In genomic region chr5:65831917-65832618, GRCm38 (mm10) we compare ENCODE assay signal across 17 mouse cellular contexts. TPM values are rescaled to one million over a fixed set of nuclear protein-coding genes. Genes with fewer than 3 reads are reported as not detected.
DNase-seq lines count a peak whose midpoint lies in the region; ATAC-seq and TF ChIP-seq lines count a peak whose summit lies in the region.
"Had no signal": no experiment of that assay in that cellular context is flagged by ENCODE, and none has a peak within 500 bp of the region (broad histone marks: within the 10 kb centered on the region; RNA-seq: fewer than 3 reads in every experiment).

No protein-coding gene starts in this region.

- H3K4me2 ChIP-seq in liver, postnatal 0 days (ENCODE audit: low read depth, low read length), result no peak overlapping the region
- no peak overlapping the region for H3K4me2 ChIP-seq in liver, embryonic 11.5 days
- H3K4me2 ChIP-seq: embryonic facial prominence, embryonic 12.5 days; kidney, embryonic 15.5 days; limb, embryonic 13.5 days; lung, embryonic 14.5 days; midbrain, embryonic 13.5 days; neural tube, embryonic 12.5 days had no signal

- no peaks in the 10 kb centered on the region for H3K27me3 ChIP-seq in liver, postnatal 0 days (ENCODE audit: insufficient read depth, low read length)
- no peaks in the 10 kb centered on the region for H3K27me3 ChIP-seq in liver, embryonic 11.5 days (replicated peaks; ENCODE audit: control insufficient read depth, insufficient read depth, low read length)
- H3K27me3 ChIP-seq: embryonic facial prominence, embryonic 12.5 days; kidney, embryonic 15.5 days; limb, embryonic 13.5 days; midbrain, embryonic 13.5 days; neural tube, embryonic 12.5 days had no signal

- DNase-seq in gastrocnemius, adult 2 months, result no peak
- no peak for DNase-seq in gastrocnemius, postnatal 36 days
- DNase-seq in liver, postnatal 0 days, result no peak
- DNase-seq in liver, embryonic 11.5 days (ENCODE audit: low spot score), result no peak
- peak; percentile 35 for DNase-seq in naive thymus-derived CD4-positive, alpha-beta T cell, adult 2 months (ENCODE audit: low read depth)
- DNase-seq in urinary bladder, postnatal 10 days (ENCODE audit: low spot score), result no peak
- no peak for DNase-seq in adrenal gland, adult 8-10 months
- DNase-seq: cerebellum, adult 11 months; cerebellum, postnatal 36 days; lung, embryonic 14.5 days; thymus, adult 18-20 months had no signal

- H3K4me3 ChIP-seq in gastrocnemius, adult 2 months, result no peak overlapping the region
- H3K4me3 ChIP-seq in liver, postnatal 0 days (ENCODE audit: low read depth, low read length), result no peak overlapping the region
- no peak overlapping the region for H3K4me3 ChIP-seq in liver, embryonic 11.5 days (ENCODE audit: low read depth, low read length)
- H3K4me3 ChIP-seq: embryonic facial prominence, embryonic 12.5 days; kidney, embryonic 15.5 days; limb, embryonic 13.5 days; midbrain, embryonic 13.5 days; neural tube, embryonic 12.5 days had no signal

- 50% methylated on average over 11 of the region's 11 CpGs for WGBS in liver, postnatal 0 days (ENCODE audit: insufficient replicate concordance)
- WGBS in liver, embryonic 11.5 days, result 76% methylated on average over 11 of the region's 11 CpGs

- 0 out of 2 replicates have a peak, but pooled peaks have one; percentile 25 for ATAC-seq in liver, postnatal 0 days
- no peak for ATAC-seq in liver, embryonic 11.5 days (replicated peaks; ENCODE audit: low FRiP score)
- peak; percentile 99 for ATAC-seq in granulocyte monocyte progenitor cell, adult 5-6 weeks (replicated peaks; ENCODE audit: poor library complexity, severe bottlenecking)
- ATAC-seq: midbrain, embryonic 13.5 days had no signal

- TF ChIP-seq CTCF in gastrocnemius, adult 2 months (IDR thresholded peaks at IDR 0.05), result peak; percentile 11; the same call in 1 of the 2 replicates
- TF ChIP-seq CTCF in liver, postnatal 0 days (IDR thresholded peaks at IDR 0.05; ENCODE audit: low read depth), result peak; percentile 34

- TF ChIP-seq EP300 in liver, postnatal 0 days (IDR thresholded peaks at IDR 0.05; ENCODE audit: low read depth), result no peak

- H3K9me3 ChIP-seq in liver, postnatal 0 days (ENCODE audit: low read length), result no peaks in the 10 kb centered on the region
- no peaks in the 10 kb centered on the region for H3K9me3 ChIP-seq in liver, embryonic 11.5 days (ENCODE audit: control insufficient read depth, low read length)
- H3K9me3 ChIP-seq: embryonic facial prominence, embryonic 12.5 days; kidney, embryonic 15.5 days; limb, embryonic 13.5 days; midbrain, embryonic 13.5 days; neural tube, embryonic 12.5 days had no signal

- H3K4me1 ChIP-seq in liver, postnatal 0 days (ENCODE audit: insufficient read depth), result no peaks in the 10 kb centered on the region
- no peaks in the 10 kb centered on the region for H3K4me1 ChIP-seq in liver, embryonic 11.5 days (replicated peaks; ENCODE audit: control insufficient read depth, insufficient read depth, low read length)
- H3K4me1 ChIP-seq: embryonic facial prominence, embryonic 12.5 days; midbrain, embryonic 13.5 days; neural tube, embryonic 12.5 days had no signal

- H3K36me3 ChIP-seq in liver, postnatal 0 days (replicated peaks; ENCODE audit: insufficient read depth, low read length), result 0 out of 2 replicates have a peak, but pooled peaks cover 3% of the 10 kb centered on the region
- H3K36me3 ChIP-seq in liver, embryonic 11.5 days (ENCODE audit: control insufficient read depth, insufficient read depth, low read length), result no peaks in the 10 kb centered on the region; the same call in 1 of the 2 replicates

- intact Hi-C loops in gastrocnemius, adult 2 months (cut with DNase I), result no loop called here
- intact Hi-C loops in gastrocnemius, postnatal 36 days (cut with DNase I), result no loop called here

- no peak overlapping the region for H3K27ac ChIP-seq in gastrocnemius, adult 2 months
- H3K27ac ChIP-seq in liver, postnatal 0 days (ENCODE audit: low read depth), result no peak overlapping the region
- H3K27ac ChIP-seq in liver, embryonic 11.5 days (ENCODE audit: low read depth, low read length), result no peak overlapping the region
- H3K27ac ChIP-seq: embryonic facial prominence, embryonic 12.5 days; kidney, embryonic 15.5 days; limb, embryonic 13.5 days; midbrain, embryonic 13.5 days; neural tube, embryonic 12.5 days had no signal

- H3K9ac ChIP-seq in liver, postnatal 0 days (replicated peaks), result no peak overlapping the region
- no peak overlapping the region for H3K9ac ChIP-seq in liver, embryonic 11.5 days (ENCODE audit: low read depth, low read length)
- H3K9ac ChIP-seq: embryonic facial prominence, embryonic 12.5 days; kidney, embryonic 15.5 days; limb, embryonic 13.5 days; lung, embryonic 14.5 days; midbrain, embryonic 13.5 days; neural tube, embryonic 12.5 days had no signal

RNA-seq across cellular contexts. Expression of gene Rhoh, which starts 28.9 kb away (rescaled TPM):
- total RNA-seq in gastrocnemius, adult 2 months (2021), result under 1 TPM; 0.26 to 0.31 TPM
- total RNA-seq in gastrocnemius, postnatal 36 days (2021), result under 1 TPM; 0.07 to 0.92 TPM
- polyA plus RNA-seq in liver, postnatal 0 days (2015; fragmentation: Nextera tagmentation; extraction: Ambion mirVana), result 4.3 and 5.1 TPM in 2 replicates
- polyA plus RNA-seq in liver, embryonic 11.5 days (2014; fragmentation: Nextera tagmentation; extraction: Ambion mirVana), result 1.3 and 2.4 TPM in 2 replicates
- total RNA-seq in granulocyte monocyte progenitor cell, adult 5-6 weeks (2014; fragmentation: Nextera tagmentation), result 14.4 and 20.0 TPM in 2 replicates
- 14.6 and 18.5 TPM in 2 replicates for total RNA-seq in granulocyte monocyte progenitor cell, adult 5-6 weeks (2017)
- 1 to 10 TPM in 1 of 4 experiments, under 1 TPM in 3; 0.45 to 1.2 (median 0.80) TPM for total RNA-seq in adrenal gland, adult 8-10 months (2022)

Comparison
In these comparisons a context has a peak if more than half of its experiments do, and no peak if none do; other contexts are left out.
1. RNA of gene Rhoh, which starts 28.9 kb away (total RNA-seq): 14.4 to 20.0 TPM in granulocyte monocyte progenitor cell, adult 5-6 weeks; 0.07 to 0.92 TPM in gastrocnemius, postnatal 36 days, 0.45 to 1.2 TPM in adrenal gland, adult 8-10 months and 0.26 to 0.31 TPM in gastrocnemius, adult 2 months; every median in the first group is over 4 times any median in the second.